Mouse (Mus musculus) embryonic facial prominence, embryonic 12.5 days (tissue): ENCODE results near the gene Tagln3. TPM values are rescaled to one million over a fixed set of nuclear protein-coding genes. Genes with fewer than 3 reads are reported as not detected.

ENCODE experiments used
- ATAC-seq: fragments of 200-750 bp; cut with Nextera tagmentation; 2 replicates; pipeline ENCODE4 v1.8.0; 2017; ENCODE audit not compliant: insufficient number of reproducible peaks, insufficient read depth, low FRiP score, low TSS enrichment
- H3K27ac ChIP-seq: fragments of 300-500 bp; sonication (generic); 2 replicates; pipeline ENCODE4 v1.5.1; 2016; ENCODE audit warnings: mild to moderate bottlenecking
- H3K27me3 ChIP-seq: fragments of 300-500 bp; sonication (generic); 2 replicates; pipeline ENCODE4 v1.6.1; 2016; ENCODE audit warnings: mild to moderate bottlenecking, moderate library complexity
- H3K36me3 ChIP-seq: fragments of 300-500 bp; sonication (generic); 2 replicates; pipeline ENCODE4 v1.6.1; 2016; ENCODE audit warnings: mild to moderate bottlenecking
- H3K4me1 ChIP-seq: fragments of 300-500 bp; sonication (generic); 2 replicates; pipeline ENCODE4 v1.6.1; 2016
- H3K4me2 ChIP-seq: fragments of 300-500 bp; sonication (generic); replicated peaks from 2 replicates; pipeline ENCODE4 v1.6.1; 2016; ENCODE audit warnings: mild to moderate bottlenecking, moderate library complexity
- H3K4me3 ChIP-seq: fragments of 300-500 bp; sonication (generic); 2 replicates; pipeline ENCODE4 v1.5.1; 2016; ENCODE audit warnings: mild to moderate bottlenecking
- H3K9ac ChIP-seq: fragments of 300-500 bp; sonication (generic); 2 replicates; pipeline ENCODE4 v1.6.1; 2016; ENCODE audit warnings: mild to moderate bottlenecking, moderate library complexity
- H3K9me3 ChIP-seq: fragments of 300-500 bp; sonication (generic); 2 replicates; pipeline ENCODE4 v1.6.1; 2016; ENCODE audit warnings: mild to moderate bottlenecking, moderate library complexity
- WGBS: fragments of 180-500 bp; shearing (Covaris S2); methylation state at CpG from one replicate; pipeline ENCODE4 v1.1.7; 2016; 5-methylcytosine and 5-hydroxymethylcytosine counted together
- polyA plus RNA-seq: library from polyadenylated mRNA; unstranded; fragments of >200 nt; fragmentation: Nextera tagmentation; extraction: Ambion mirVana; gene quantifications from 2 replicates; pipeline ENCODE4 v1.2.1, GENCODE M21; 2016

The Tagln3 gene
- 60.2 and 81.5 TPM in 2 replicates for polyA plus RNA-seq

DNA sequence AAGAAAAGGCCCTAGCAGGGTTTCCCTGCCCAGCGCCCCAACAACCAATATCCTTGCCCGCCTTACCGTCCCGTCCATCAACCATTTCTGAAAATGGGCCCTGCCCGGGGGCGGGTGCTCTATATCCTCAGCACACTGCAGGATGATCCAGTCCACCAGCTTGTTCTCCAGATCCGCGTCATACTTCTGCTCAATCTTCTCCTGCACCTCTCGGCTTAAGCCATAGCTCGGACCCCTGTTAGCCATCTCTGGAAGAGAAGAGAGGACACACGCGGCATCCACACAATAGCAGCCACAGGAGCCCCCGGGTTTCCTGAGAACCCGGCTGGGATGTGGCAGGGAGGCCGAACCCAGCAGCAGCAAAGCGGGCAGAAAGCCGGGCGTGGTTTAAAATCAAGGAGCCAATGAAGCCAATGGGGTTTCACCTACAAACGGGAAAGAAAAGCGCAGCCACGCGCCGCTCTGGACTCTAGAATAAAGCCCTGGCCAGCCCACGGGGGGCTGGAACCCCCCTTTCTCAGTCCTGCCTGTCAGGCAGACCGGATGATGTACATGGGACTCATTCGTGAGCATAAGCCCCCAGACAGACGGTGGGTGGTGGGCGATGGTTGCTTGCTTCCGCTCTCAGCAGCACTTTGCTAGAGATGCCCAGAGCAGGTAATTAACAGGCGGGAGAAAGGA lies at the start of gene Tagln3:
TSS of gene Tagln3 (minus strand) at position 548 of the 681 bp plus-strand sequence.
- H3K9ac ChIP-seq, result peak within 1 kb of the TSS; percentile 77
- peak within 1 kb of the TSS; percentile 87 for H3K4me2 ChIP-seq
- H3K36me3 ChIP-seq, result peaks cover 11% of the 10 kb centered on the region
- peak within 1 kb of the TSS; percentile 60 for H3K4me3 ChIP-seq
- under 1% methylated on average over 30 of the region's 30 CpGs for WGBS
- H3K27ac ChIP-seq, result peak within 1 kb of the TSS; percentile 78
- no peaks in the 10 kb centered on the region for H3K27me3 ChIP-seq
- peak; percentile 72 for ATAC-seq
- no peaks in the 10 kb centered on the region for H3K9me3 ChIP-seq
- H3K4me1 ChIP-seq, result peaks cover 13% of the 10 kb centered on the region; the same call in 1 of the 2 replicates

DNA sequence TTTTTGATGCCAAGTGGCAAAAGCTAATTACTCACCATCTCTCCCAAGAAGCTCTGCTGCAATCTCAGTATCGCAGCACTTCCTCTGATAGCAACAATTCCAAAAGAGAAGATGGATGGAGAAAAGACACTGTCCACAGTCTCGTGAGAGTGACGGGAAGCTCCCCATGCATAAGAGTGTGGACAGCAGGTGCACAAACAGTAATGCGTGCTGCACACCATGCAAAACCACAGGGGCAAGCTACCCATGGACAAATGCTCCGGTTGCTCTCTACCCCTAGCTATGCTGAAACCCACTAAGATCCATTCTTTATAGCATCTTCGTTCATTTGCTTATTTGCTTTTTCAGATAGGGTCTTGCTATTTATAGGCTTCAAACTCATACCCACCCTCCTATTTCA lies 46.5 kb upstream of the Tagln3 start:
- Histone ChIP-seq H3K27ac (no peak overlapping the region), H3K4me2 (no peak overlapping the region), H3K9me3 (no peaks in the 10 kb centered on the region), H3K4me1 (no peaks in the 10 kb centered on the region), H3K4me3 (no peak overlapping the region), H3K36me3 (peaks cover 62% of the 10 kb centered on the region), H3K27me3 (no peaks in the 10 kb centered on the region), H3K9ac (no peak overlapping the region)
- WGBS, result 92% methylated on average over 6 of the region's 6 CpGs
- no peak for ATAC-seq

DNA sequence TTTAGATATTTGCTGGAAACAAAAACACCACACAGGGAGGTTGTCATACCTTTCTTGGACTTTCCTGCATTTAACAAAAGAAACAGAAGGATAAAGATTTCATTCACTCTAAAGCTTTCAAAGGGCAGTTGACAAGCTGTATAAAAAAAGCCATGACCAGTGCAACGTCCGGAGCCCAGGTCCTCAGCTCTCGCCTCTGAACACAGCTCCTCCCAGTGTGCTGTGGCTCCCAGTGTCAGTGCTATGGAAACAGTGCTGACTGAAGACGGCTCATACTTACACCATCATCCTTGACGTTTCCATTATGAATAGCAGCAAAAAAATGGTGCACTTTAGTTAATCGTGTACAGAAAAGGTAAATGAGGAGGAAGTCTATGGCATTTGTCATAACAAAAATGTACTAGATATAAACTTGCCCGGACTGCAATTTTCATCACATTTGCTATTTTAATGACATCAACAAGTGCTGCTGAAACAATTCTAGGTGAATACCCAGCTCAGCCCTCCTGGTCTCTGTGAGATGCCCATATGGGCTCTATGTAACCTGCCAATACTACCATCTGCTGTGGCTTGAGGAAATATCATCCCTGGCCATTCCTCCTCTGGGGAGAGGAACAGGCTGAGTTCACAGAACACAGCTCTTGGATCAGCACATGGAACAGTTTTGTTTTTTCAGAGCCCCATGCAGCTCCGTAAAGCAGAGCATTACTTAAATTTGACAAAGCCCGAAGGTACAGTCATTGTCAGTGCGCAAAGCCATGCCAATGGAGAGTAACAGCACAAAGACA lies 43.6 kb upstream of the Tagln3 start:
- H3K36me3 ChIP-seq, result peaks cover 42% of the 10 kb centered on the region

DNA sequence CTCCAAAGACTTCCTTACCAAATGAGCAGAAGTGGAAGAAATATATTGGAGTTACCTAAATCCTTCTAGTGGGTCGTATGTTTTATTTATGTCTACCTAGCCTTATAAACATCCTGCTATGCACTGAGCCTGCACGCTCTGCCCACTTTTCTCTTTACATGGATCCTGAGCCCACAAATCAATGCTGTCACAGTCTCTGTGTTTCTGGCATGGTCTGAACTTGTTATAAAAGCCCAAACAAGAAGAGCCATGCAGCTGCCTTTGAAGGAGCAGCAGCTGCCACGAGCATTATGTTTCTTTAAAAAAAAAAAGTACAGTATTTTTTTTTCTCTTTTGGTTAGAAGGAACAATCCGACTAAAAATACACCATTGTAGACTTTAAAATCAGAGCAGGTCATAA lies 43.0 kb upstream of the Tagln3 start:
- Histone ChIP-seq H3K9ac (no peak overlapping the region), H3K4me1 (no peaks in the 10 kb centered on the region), H3K27ac (no peak overlapping the region), H3K27me3 (no peaks in the 10 kb centered on the region), H3K36me3 (peaks cover 47% of the 10 kb centered on the region), H3K9me3 (no peaks in the 10 kb centered on the region), H3K4me3 (no peak overlapping the region), H3K4me2 (no peak overlapping the region)
- no peak for ATAC-seq
- 64% methylated on average over 4 of the region's 4 CpGs for WGBS

More for the DNA sequence above, 43.6 kb upstream of the Tagln3 start:
- no peaks in the 10 kb centered on the region for H3K27me3 ChIP-seq
- H3K9ac ChIP-seq, result no peak overlapping the region
- no peak overlapping the region for H3K27ac ChIP-seq
- no peak for ATAC-seq
- whole genome bisulfite sequencing, result 75% methylated on average over 10 of the region's 10 CpGs
- H3K4me1 ChIP-seq, result no peaks in the 10 kb centered on the region
- H3K9me3 ChIP-seq, result no peaks in the 10 kb centered on the region
- H3K4me2 ChIP-seq, result no peak overlapping the region
- H3K4me3 ChIP-seq, result no peak overlapping the region

DNA sequence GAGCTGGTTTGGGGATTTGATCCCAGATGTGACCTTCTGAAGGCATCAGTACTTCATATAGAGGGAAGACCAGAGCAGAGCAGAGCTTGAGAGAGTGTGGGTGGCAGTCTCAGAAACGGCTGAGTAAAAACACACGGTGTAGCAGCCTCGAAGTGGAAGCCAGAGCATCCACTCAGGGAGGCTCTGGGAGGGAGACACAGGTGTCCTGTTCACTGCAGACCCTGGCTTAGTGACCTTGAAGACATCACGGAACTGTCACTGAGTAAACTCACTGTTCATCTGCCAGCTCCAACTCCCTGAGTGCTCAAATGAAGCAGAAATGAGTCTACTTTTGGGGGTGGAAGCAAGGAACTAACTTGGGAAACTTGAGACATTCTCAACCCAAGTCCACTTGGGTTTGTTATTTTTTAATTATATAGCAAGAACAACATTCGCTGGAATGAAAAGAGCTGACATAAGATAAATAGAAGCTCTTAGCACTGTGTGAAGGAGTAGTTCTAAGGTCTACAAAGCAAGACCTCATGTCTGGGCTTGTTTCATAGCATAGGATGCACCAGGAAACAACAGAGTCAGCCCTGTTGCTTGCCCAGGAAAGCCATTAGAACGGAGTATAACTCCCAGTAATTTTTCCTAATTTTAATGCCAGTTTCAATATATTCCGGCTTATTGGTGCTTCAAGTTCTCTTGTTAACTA lies 41.5 kb upstream of the Tagln3 start:
- H3K4me1 ChIP-seq, result no peaks in the 10 kb centered on the region
- H3K27ac ChIP-seq, result peak overlapping the region; percentile 60
- whole genome bisulfite sequencing, result 65% methylated on average over 7 of the region's 7 CpGs
- peaks cover 40% of the 10 kb centered on the region for H3K36me3 ChIP-seq
- no peak for ATAC-seq
- H3K4me2 ChIP-seq, result no peak overlapping the region
- no peak overlapping the region for H3K4me3 ChIP-seq
- H3K9ac ChIP-seq, result no peak overlapping the region
- no peaks in the 10 kb centered on the region for H3K27me3 ChIP-seq
- H3K9me3 ChIP-seq, result no peaks in the 10 kb centered on the region

DNA sequence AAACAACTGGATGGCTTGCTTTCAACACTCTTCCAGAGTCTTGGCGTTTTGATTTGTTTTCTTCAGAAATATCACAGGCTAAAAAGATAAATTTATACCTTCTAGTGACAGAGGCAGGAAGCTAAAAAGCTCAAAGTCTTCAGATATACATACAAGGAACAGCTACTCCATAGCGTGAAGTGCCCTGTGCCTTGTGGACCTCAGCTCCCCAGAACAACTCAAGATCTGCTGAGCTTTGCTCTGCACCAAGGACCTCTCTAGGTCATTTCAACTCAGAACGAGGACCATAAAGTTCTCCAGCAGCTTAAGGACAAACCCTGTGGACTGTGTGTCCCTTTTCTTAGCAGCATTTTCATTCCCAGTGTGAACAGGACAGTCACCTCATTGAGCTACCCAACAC lies 40.7 kb upstream of the Tagln3 start:
- no peaks in the 10 kb centered on the region for H3K9me3 ChIP-seq
- no peak overlapping the region for H3K4me2 ChIP-seq
- WGBS, result 92% methylated on average over 3 of the region's 3 CpGs
- H3K27me3 ChIP-seq, result no peaks in the 10 kb centered on the region
- H3K4me3 ChIP-seq, result no peak overlapping the region
- ATAC-seq, result no peak
- H3K4me1 ChIP-seq, result no peaks in the 10 kb centered on the region
- peaks cover 39% of the 10 kb centered on the region for H3K36me3 ChIP-seq
- no peak overlapping the region for H3K27ac ChIP-seq
- H3K9ac ChIP-seq, result no peak overlapping the region

DNA sequence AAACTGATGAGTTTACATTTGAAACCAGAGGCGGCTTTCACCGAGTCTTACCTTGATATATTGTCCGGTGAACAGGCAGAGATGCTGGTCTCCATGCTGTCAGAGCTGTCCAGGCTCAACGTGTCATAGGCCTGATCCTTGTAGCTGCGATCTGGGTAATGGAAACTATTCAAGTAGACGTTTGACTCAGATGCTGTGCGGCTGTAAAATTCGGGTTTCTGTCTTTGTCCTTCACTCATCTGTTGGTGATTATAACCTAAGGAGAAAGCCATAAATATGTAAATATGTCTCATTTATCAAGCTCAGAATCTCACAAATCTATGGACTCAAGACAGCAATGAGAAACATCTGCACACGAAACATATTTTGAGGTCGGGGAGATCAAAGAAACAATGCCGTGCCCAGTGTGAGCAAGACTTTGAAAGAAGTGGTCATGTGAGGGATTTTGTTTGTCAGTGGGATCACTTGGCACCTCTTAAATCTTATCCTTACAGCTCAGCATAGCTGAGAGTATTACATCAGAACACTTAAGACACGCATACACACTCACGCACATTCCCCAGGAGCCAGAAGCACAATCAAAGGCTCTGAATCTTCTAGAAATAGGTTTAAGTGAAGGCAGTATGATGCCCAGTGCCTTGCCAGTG lies 38.6 kb upstream of the Tagln3 start:
- peaks cover 38% of the 10 kb centered on the region for H3K36me3 ChIP-seq
- 75% methylated on average over 13 of the region's 13 CpGs for WGBS
- no peaks in the 10 kb centered on the region for H3K9me3 ChIP-seq
- no peak overlapping the region for H3K27ac ChIP-seq
- H3K4me1 ChIP-seq, result no peaks in the 10 kb centered on the region
- no peak overlapping the region for H3K9ac ChIP-seq
- no peak for ATAC-seq
- no peak overlapping the region for H3K4me2 ChIP-seq
- H3K4me3 ChIP-seq, result no peak overlapping the region
- H3K27me3 ChIP-seq, result no peaks in the 10 kb centered on the region

DNA sequence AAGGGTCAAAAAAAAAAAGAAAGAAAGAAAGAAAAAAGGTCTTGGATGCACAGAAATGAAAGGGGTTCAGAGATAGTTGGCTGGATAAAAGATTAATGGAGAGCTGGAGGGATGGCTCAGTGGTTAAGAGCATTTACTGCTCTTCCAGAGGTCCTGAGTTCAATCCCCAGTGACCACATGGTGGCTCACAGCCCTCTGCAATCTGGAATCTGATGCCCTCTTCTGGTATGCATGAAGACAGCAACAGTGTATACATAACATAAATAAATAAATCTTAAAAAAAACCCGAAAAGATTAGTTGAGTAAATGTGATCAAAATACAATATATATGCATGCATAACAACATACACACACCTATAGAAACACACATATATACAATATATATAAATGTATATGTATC lies 37.0 kb upstream of the Tagln3 start:
- Histone ChIP-seq H3K4me2 (no peak overlapping the region), H3K4me3 (no peak overlapping the region), H3K27me3 (no peaks in the 10 kb centered on the region), H3K27ac (no peak overlapping the region), H3K4me1 (no peaks in the 10 kb centered on the region), H3K9ac (no peak overlapping the region), H3K36me3 (peaks cover 48% of the 10 kb centered on the region), H3K9me3 (no peaks in the 10 kb centered on the region)
- 79% methylated on average over 1 of the region's 1 CpGs for WGBS
- no peak for ATAC-seq

DNA sequence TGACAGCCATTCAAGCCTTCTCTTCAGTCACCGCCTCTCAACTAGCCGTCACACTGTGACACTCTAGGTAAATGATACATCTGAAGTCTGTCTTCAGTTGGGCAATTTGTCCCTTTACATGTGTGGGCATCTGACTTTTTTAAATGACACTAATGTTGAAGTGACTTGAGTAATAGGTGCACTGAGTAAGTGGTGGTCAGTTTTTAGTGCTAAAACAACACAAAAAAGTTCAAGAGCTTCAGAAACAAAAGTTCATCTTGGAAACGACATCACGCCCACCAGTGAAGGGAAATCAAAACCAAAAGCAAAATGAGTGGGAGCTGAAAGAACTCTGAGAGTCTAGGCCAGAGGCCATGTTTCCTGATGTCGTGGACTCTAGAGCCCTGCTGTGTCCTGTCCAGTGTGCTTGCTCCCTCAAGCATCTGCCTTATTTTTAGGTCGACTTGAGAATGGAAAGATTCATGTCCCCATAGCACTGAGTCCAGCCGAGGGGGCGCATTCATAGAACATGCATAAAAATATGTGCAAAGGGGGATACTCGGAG lies 34.4 kb upstream of the Tagln3 start:
- H3K9ac ChIP-seq, result no peak overlapping the region
- H3K9me3 ChIP-seq, result no peaks in the 10 kb centered on the region
- no peak overlapping the region for H3K4me2 ChIP-seq
- no peaks in the 10 kb centered on the region for H3K4me1 ChIP-seq
- H3K36me3 ChIP-seq, result peaks cover 45% of the 10 kb centered on the region
- 82% methylated on average over 9 of the region's 9 CpGs for WGBS
- no peak for ATAC-seq
- H3K4me3 ChIP-seq, result no peak overlapping the region
- no peaks in the 10 kb centered on the region for H3K27me3 ChIP-seq
- H3K27ac ChIP-seq, result no peak overlapping the region

DNA sequence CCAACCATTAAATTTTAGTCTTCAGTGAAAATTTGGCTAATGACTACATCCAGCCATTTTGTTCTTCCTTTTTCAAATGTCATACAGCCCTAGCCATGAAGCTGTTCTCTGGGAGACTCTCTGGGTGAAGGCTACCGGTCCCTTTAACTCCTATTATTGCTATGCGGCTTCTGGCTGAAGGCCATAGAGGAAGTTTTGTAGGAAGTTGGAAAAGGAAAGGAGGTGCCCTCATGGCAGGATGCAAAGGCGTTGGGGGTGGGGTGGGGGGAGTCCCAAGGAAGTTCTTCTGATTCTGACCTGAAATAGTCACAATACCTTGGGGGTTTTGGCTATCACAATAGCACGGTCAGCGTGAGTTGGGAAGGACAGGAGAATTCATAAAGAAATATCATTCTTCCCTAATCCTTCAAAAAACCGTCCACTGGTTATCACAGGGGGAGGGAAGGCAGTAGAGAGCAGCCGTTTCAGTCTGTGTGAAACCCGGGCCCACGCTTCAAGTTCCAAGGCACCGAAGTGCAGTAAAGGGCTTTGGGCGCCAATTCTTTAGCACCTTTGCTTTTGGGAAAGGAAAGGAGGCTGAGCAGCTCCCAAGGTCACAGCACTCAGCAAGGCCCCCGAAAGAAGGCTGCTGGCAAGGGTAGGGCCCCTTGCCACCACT lies 33.1 kb upstream of the Tagln3 start:
- Histone ChIP-seq H3K27ac (0 out of 2 replicates have a peak overlapping the region, but pooled peaks have one; percentile 4), H3K36me3 (peaks cover 39% of the 10 kb centered on the region), H3K9me3 (no peaks in the 10 kb centered on the region), H3K27me3 (no peaks in the 10 kb centered on the region), H3K4me2 (no peak overlapping the region), H3K9ac (no peak overlapping the region), H3K4me3 (no peak overlapping the region), H3K4me1 (no peaks in the 10 kb centered on the region)
- ATAC-seq, result no peak
- whole genome bisulfite sequencing, result 84% methylated on average over 12 of the region's 12 CpGs

DNA sequence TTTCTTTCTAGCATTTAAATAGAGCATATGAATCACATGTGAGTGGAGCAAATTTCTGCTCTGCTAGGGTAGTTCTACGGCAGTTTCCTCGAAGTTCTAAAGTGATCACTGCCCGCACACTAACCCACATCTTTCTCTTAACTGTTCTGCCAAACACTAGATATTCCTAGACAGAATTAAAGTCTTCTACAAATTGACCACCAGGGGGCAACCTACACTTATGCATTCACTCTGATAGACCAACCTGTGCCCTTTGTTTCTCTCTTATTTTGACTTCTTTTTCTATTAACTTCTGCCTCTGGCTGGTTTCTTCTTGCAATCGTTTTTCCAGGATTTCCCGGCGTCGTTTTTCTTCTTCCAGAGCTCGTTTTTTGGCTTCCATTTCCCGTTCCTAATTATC lies 32.4 kb upstream of the Tagln3 start:
- H3K4me3 ChIP-seq, result no peak overlapping the region
- H3K9me3 ChIP-seq, result no peaks in the 10 kb centered on the region
- WGBS, result 34% methylated on average over 9 of the region's 9 CpGs
- no peak overlapping the region for H3K27ac ChIP-seq
- no peaks in the 10 kb centered on the region for H3K4me1 ChIP-seq
- ATAC-seq, result no peak
- no peak overlapping the region for H3K9ac ChIP-seq
- peaks cover 42% of the 10 kb centered on the region for H3K36me3 ChIP-seq
- no peaks in the 10 kb centered on the region for H3K27me3 ChIP-seq
- no peak overlapping the region for H3K4me2 ChIP-seq
